Mouse (Mus musculus) myocyte (in vitro differentiated cells): ENCODE measurements around the gene Bcr. TPM values are rescaled to one million over a fixed set of nuclear protein-coding genes. Genes with fewer than 3 reads are reported as not detected.
A peak's percentile ranks its signal among the peaks of the same experiment; 100 is the strongest.

Experiments used
- H3K27me3 ChIP-seq: one replicate; pipeline ENCODE4 v1.6.1; 2011; ENCODE audit not compliant: control insufficient read depth, insufficient read depth, insufficient read length
- H3K36me3 ChIP-seq: one replicate; pipeline ENCODE4 v1.6.1; 2011; ENCODE audit not compliant: control insufficient read depth, insufficient read depth
- H3K4me2 ChIP-seq: one replicate; pipeline ENCODE4 v1.6.1; 2011; ENCODE audit warnings: low read depth, control low read depth
- H3K4me3 ChIP-seq: one replicate; pipeline ENCODE4 v1.5.1; 2011; ENCODE audit warnings: mild to moderate bottlenecking, control low read depth, moderate library complexity
- H3K79me2 ChIP-seq: one replicate; pipeline ENCODE4 v1.6.1; 2011; ENCODE audit not compliant: control insufficient read depth, insufficient read depth
- H3ac ChIP-seq: one replicate; pipeline ENCODE4 v1.6.1; 2011; ENCODE audit not compliant: control insufficient read depth, insufficient read length
- CEBPB ChIP-seq: IDR thresholded peaks from 2 replicates; pipeline ENCODE4 v1.6.1; 2011; ENCODE audit warnings: mild to moderate bottlenecking, moderate library complexity; ENCODE audit not compliant: poor library complexity, insufficient read depth, severe bottlenecking
- E2F4 ChIP-seq: IDR thresholded peaks from one replicate; pipeline ENCODE4 v1.6.1; 2011; ENCODE audit warnings: mild to moderate bottlenecking, control low read depth, moderate library complexity; ENCODE audit not compliant: insufficient read depth
- MAX ChIP-seq: IDR thresholded peaks from one replicate; pipeline ENCODE4 v1.6.1; 2011; ENCODE audit warnings: low read depth, mild to moderate bottlenecking, control low read depth
- MYOD1 ChIP-seq, 3 experiments: IDR thresholded peaks; one replicate each; pipeline ENCODE4 v1.6.1; 2011; ENCODE audit warnings: control low read depth in 2 of 3, low read depth in 2 of 3, mild to moderate bottlenecking in 2 of 3, moderate library complexity in 1 of 3; ENCODE audit not compliant: insufficient read length in 2 of 3, control insufficient read depth in 1 of 3
- MYOG ChIP-seq, 3 experiments: IDR thresholded peaks; one replicate each; pipeline ENCODE4 v1.6.1; 2011; ENCODE audit warnings: control low read depth in 2 of 3, low read depth in 2 of 3, mild to moderate bottlenecking in 2 of 3; ENCODE audit not compliant: insufficient read length in 2 of 3, control insufficient read depth in 1 of 3, insufficient read depth in 1 of 3
- POLR2A ChIP-seq: IDR thresholded peaks from one replicate; pipeline ENCODE4 v1.6.1; 2011; ENCODE audit warnings: low read depth, mild to moderate bottlenecking, control low read depth, moderate library complexity; ENCODE audit not compliant: insufficient read length
- POLR2AphosphoS2 ChIP-seq: IDR thresholded peaks from one replicate; pipeline ENCODE4 v1.6.1; 2011; ENCODE audit warnings: low read depth, control low read depth; ENCODE audit not compliant: insufficient read length
- REST ChIP-seq: IDR thresholded peaks from one replicate; pipeline ENCODE4 v1.6.1; 2011; ENCODE audit warnings: mild to moderate bottlenecking, control low read depth, moderate library complexity; ENCODE audit not compliant: insufficient read depth, insufficient read length
- SRF ChIP-seq: IDR thresholded peaks from one replicate; pipeline ENCODE4 v1.6.1; 2011; ENCODE audit warnings: low read depth; ENCODE audit not compliant: control insufficient read depth, insufficient read length
- TCF12 ChIP-seq: IDR thresholded peaks from one replicate; pipeline ENCODE4 v1.6.1; 2011; ENCODE audit warnings: mild to moderate bottlenecking, control low read depth; ENCODE audit not compliant: poor library complexity, insufficient read depth, severe bottlenecking
- TCF3 ChIP-seq: IDR thresholded peaks from one replicate; pipeline ENCODE4 v1.6.1; 2011; ENCODE audit warnings: low read depth, control low read depth; ENCODE audit not compliant: insufficient read length
- USF1 ChIP-seq: IDR thresholded peaks from one replicate; pipeline ENCODE4 v1.6.1; 2011; ENCODE audit warnings: low read depth, mild to moderate bottlenecking, control low read depth, moderate library complexity
- polyA plus RNA-seq: library from polyadenylated mRNA; unstranded; fragments of >200 nt; fragmentation: generic; extraction: Trizol; gene quantifications from one replicate; pipeline ENCODE4 v1.2.1, GENCODE M21; 2012; ENCODE audit warnings: missing spikeins

Bcr gene
- polyA plus RNA-seq, 1 experiment, result 16.8 TPM

- no peak overlapping the region for H3ac ChIP-seq
- no peaks in the 10 kb centered on the region for H3K36me3 ChIP-seq
- no peak for TF ChIP-seq MYOD1 (IDR thresholded peaks at IDR 0.05; ENCODE audit: control insufficient read depth in 1 of 3, insufficient read length in 2 of 3, low read depth in 2 of 3)
- TF ChIP-seq CEBPB, result no peak
- TF ChIP-seq SRF, result no peak
- TF ChIP-seq REST, result no peak
- TF ChIP-seq TCF3, result no peak
- no peak for TF ChIP-seq POLR2AphosphoS2
- no peak for TF ChIP-seq MYOG (IDR thresholded peaks at IDR 0.05; ENCODE audit: control insufficient read depth in 1 of 3, insufficient read depth in 1 of 3, insufficient read length in 2 of 3, low read depth in 2 of 3)
- TF ChIP-seq TCF12, result no peak
- no peak for TF ChIP-seq USF1
- no peak for TF ChIP-seq MAX
- no peak for TF ChIP-seq POLR2A
- no peak for TF ChIP-seq E2F4
- no peak overlapping the region for H3K4me3 ChIP-seq
- no peaks in the 10 kb centered on the region for H3K27me3 ChIP-seq
- no peak overlapping the region for H3K4me2 ChIP-seq
- H3K79me2 ChIP-seq, result peaks cover 30% of the 10 kb centered on the region
These were observed 39.9 kb downstream of the Bcr start for GRCm38 (mm10) chr10:75100298-75100697.

- H3K27me3 ChIP-seq, result no peaks in the 10 kb centered on the region
- peak overlapping the region; percentile 71 for H3K4me2 ChIP-seq
- TF ChIP-seq SRF, result no peak
- TF ChIP-seq MYOG (IDR thresholded peaks at IDR 0.05; ENCODE audit: control insufficient read depth in 1 of 3, insufficient read depth in 1 of 3, insufficient read length in 2 of 3, low read depth in 2 of 3), result no peak
- TF ChIP-seq MAX, result no peak
- no peak for TF ChIP-seq TCF3
- no peak for TF ChIP-seq MYOD1 (IDR thresholded peaks at IDR 0.05; ENCODE audit: control insufficient read depth in 1 of 3, insufficient read length in 2 of 3, low read depth in 2 of 3)
- TF ChIP-seq TCF12, result no peak
- TF ChIP-seq CEBPB, result no peak
- TF ChIP-seq POLR2AphosphoS2, result no peak
- TF ChIP-seq E2F4, result no peak
- no peaks in the 10 kb centered on the region for H3K36me3 ChIP-seq
- H3K4me3 ChIP-seq, result no peak overlapping the region
- peaks cover 39% of the 10 kb centered on the region for H3K79me2 ChIP-seq
- no peak overlapping the region for H3ac ChIP-seq
These were observed 43.1 kb downstream of the Bcr start for GRCm38 (mm10) chr10:75103502-75103901.

DNA sequence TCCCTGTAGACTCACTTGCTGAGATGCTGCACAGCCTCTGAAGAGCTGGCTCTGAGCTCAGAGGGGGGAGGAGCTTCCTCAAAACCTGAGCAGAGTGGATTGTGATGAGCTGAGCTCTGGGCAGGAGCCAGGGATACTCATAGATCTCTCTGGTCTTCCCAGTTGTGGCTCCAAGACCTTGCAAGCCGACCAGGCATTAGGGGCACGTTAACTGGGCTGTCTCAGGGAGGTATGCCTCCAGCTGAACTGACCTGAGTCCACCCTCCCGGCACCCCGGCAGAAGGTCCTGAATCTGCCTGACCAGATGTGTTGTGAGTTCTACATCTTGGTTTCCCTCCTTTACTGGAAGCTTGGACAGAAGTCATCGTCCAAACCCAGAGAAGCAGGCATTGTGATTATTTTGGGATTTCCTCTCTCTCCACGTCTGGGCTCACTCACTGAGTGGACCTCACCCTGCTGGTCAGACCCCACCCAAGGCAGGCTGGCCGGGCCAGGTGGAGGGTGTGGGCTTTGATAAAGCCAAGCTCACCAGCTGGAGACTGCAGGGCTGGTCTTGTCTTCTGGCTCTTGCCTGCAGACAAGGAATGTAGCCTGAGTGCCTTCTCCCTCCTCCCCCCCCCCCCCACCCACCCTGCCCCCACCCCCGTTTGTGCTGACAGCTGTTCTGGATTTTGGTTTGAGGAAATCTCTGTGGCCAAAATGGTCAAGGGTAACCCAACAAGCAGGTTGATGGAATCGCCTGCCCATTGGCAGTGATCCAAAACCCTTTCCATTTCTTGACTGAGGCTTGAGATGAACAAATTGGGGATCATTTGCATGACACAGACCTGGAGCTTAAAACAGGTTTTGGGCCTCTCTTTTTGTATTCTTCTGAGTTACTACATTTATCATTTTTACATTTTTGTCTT is 44.1 kb downstream of the Bcr start:
- H3K4me2 ChIP-seq, result peak overlapping the region; percentile 85
- H3K36me3 ChIP-seq, result no peaks in the 10 kb centered on the region
- no peak overlapping the region for H3ac ChIP-seq
- peaks cover 47% of the 10 kb centered on the region for H3K79me2 ChIP-seq
- no peak overlapping the region for H3K4me3 ChIP-seq
- TF ChIP-seq POLR2A (no peak), MYOG (IDR thresholded peaks at IDR 0.05; ENCODE audit: control insufficient read depth in 1 of 3, insufficient read depth in 1 of 3, insufficient read length in 2 of 3, low read depth in 2 of 3) (peak; percentile 60 to 96 (median 87)), CEBPB (no peak), POLR2AphosphoS2 (no peak), MYOD1 (IDR thresholded peaks at IDR 0.05; ENCODE audit: control insufficient read depth in 1 of 3, insufficient read length in 2 of 3, low read depth in 2 of 3) (peak in 2 of 3 experiments; percentile 86 to 93), REST (no peak), TCF12 (peak; percentile 84), USF1 (no peak), E2F4 (no peak), TCF3 (peak; percentile 85), SRF (no peak), MAX (no peak)
- H3K27me3 ChIP-seq, result no peaks in the 10 kb centered on the region

DNA sequence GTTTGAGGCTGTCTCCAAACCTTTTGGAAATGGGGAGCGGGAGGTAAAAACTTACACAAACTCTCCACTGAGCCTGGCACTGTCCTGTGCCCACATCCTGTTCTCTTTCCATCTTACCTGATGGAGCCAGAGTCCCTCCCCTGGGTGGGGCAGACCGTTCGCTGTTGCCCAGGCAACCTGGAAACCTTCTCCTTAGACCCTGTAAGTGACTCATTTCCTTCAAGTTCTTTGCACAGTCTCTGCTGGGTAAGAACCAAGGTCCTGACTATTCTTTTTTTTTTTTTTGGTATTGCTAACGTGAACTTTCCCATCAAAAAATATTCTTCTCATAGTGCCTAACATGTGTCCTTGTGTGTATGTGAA is 44.7 kb downstream of the Bcr start:
- Histone ChIP-seq H3K27me3 (no peaks in the 10 kb centered on the region), H3K4me3 (no peak overlapping the region), H3K4me2 (peak overlapping the region; percentile 85), H3ac (no peak overlapping the region), H3K79me2 (peaks cover 46% of the 10 kb centered on the region), H3K36me3 (no peaks in the 10 kb centered on the region)
- TF ChIP-seq MYOD1 (IDR thresholded peaks at IDR 0.05; ENCODE audit: control insufficient read depth in 1 of 3, insufficient read length in 2 of 3, low read depth in 2 of 3) (no peak), POLR2AphosphoS2 (no peak), POLR2A (no peak), REST (no peak), MYOG (IDR thresholded peaks at IDR 0.05; ENCODE audit: control insufficient read depth in 1 of 3, insufficient read depth in 1 of 3, insufficient read length in 2 of 3, low read depth in 2 of 3) (no peak), TCF3 (no peak), SRF (no peak), E2F4 (no peak), USF1 (no peak), MAX (no peak), TCF12 (no peak), CEBPB (no peak)
